Mouse (Mus musculus) heart, adult 2 months (tissue): ENCODE data around the gene Golga4. TPM values are rescaled to one million over a fixed set of nuclear protein-coding genes. Genes with fewer than 3 reads are reported as not detected.

Experiments used
- DNase-seq, 2 experiments: peaks; one replicate each; pipeline ENCODE4 v3.0.0; 2021
- H3K27ac ChIP-seq: fragments of 200-600 bp; 2 replicates; pipeline ENCODE4 v1.8.1; 2022
- H3K27me3 ChIP-seq: fragments of 200-500 bp; 2 replicates; pipeline ENCODE4 v1.6.1; 2012; ENCODE audit warnings: mild to moderate bottlenecking, low read length, inconsistent platforms, mixed read lengths; ENCODE audit not compliant: control insufficient read depth, insufficient read depth
- H3K36me3 ChIP-seq: fragments of 200-500 bp; 2 replicates; pipeline ENCODE4 v1.6.1; 2012; ENCODE audit warnings: low read length, inconsistent platforms; ENCODE audit not compliant: control insufficient read depth, insufficient read depth
- H3K4me1 ChIP-seq: fragments of 200-500 bp; 2 replicates; pipeline ENCODE4 v1.6.1; 2011; ENCODE audit warnings: low read length; ENCODE audit not compliant: control insufficient read depth, insufficient read depth
- H3K4me3 ChIP-seq: fragments of 200-600 bp; 2 replicates; pipeline ENCODE4 v1.8.1; 2022
- H3K79me2 ChIP-seq: fragments of 200-500 bp; replicated peaks from 2 replicates; pipeline ENCODE4 v1.6.1; 2012; ENCODE audit warnings: mild to moderate bottlenecking, inconsistent platforms, low read length, moderate library complexity, mixed read lengths; ENCODE audit not compliant: control insufficient read depth, insufficient read depth
- H3K9ac ChIP-seq: fragments of 200-500 bp; 2 replicates; pipeline ENCODE4 v1.6.1; 2012; ENCODE audit warnings: low read depth, mild to moderate bottlenecking, control low read depth, inconsistent platforms, low read length, mixed read lengths
- CTCF ChIP-seq: fragments of 200-600 bp; IDR thresholded peaks from 2 replicates; pipeline ENCODE4 v1.8.1; 2022; ENCODE audit warnings: antibody characterized with exemption, mild to moderate bottlenecking, moderate library complexity
- EP300 ChIP-seq: fragments of 200-500 bp; IDR thresholded peaks from 2 replicates; pipeline ENCODE4 v1.6.1; 2011; ENCODE audit warnings: low read depth, low read length, control low read depth; ENCODE audit not compliant: insufficient read depth
- POLR2A ChIP-seq: fragments of 200-500 bp; IDR thresholded peaks from 2 replicates; pipeline ENCODE4 v1.6.1; 2011; ENCODE audit warnings: mild to moderate bottlenecking, low read depth, low read length, control low read depth; ENCODE audit not compliant: insufficient read depth
- WGBS: fragments of 180-500 bp; shearing (Covaris S2); methylation state at CpG from one replicate; pipeline ENCODE4 v1.1.7; 2018; 5-methylcytosine and 5-hydroxymethylcytosine counted together
- intact Hi-C: fragments of 180-260 bp; cut with DNase I; formaldehyde crosslinking; loops from one replicate; pipeline ENCODE4 v1.15.1; 2025
- polyA plus RNA-seq: library from polyadenylated mRNA; depleted of rRNA; stranded (reverse); fragments of >200 nt; gene quantifications from 2 replicates; pipeline ENCODE4 v1.2.3, GENCODE M21; 2012
- total RNA-seq, 2 experiments: library from RNA; stranded (reverse); gene quantifications; 2 replicates each; pipeline ENCODE4 v1.2.3; 2021

The Golga4 gene
- total and polyA plus RNA-seq, 3 experiments = 34.4 to 420 (median 350) TPM

GRCm38 (mm10) chr9:118476211-118476765, 29.8 kb upstream of the Golga4 start:
- 5% methylated on average over 22 of the region's 22 CpGs for WGBS
- Histone ChIP-seq H3K27me3 (peaks cover 34% of the 10 kb centered on the region), H3K9ac (no peak overlapping the region), H3K27ac (no peak overlapping the region), H3K36me3 (no peaks in the 10 kb centered on the region), H3K4me3 (no peak overlapping the region), H3K4me1 (peaks cover 4% of the 10 kb centered on the region), H3K79me2 (no peaks in the 10 kb centered on the region)
- TF ChIP-seq POLR2A = no peak
- TF ChIP-seq EP300 = no peak
- no peak for TF ChIP-seq CTCF
- intact Hi-C loops = no loop called here
- peak in 1 of 2 experiments; percentile 26 for DNase-seq

GRCm38 (mm10) chr9:118476766-118477271, 29.2 kb upstream of the Golga4 start:
- Histone ChIP-seq H3K4me1 (peaks cover 4% of the 10 kb centered on the region), H3K27me3 (peaks cover 32% of the 10 kb centered on the region), H3K27ac (no peak overlapping the region), H3K9ac (no peak overlapping the region), H3K79me2 (no peaks in the 10 kb centered on the region), H3K36me3 (no peaks in the 10 kb centered on the region), H3K4me3 (no peak overlapping the region)
- intact Hi-C loops = no loop called here
- DNase-seq = peak; percentile 15 to 30
- TF ChIP-seq CTCF = no peak
- TF ChIP-seq POLR2A = no peak
- TF ChIP-seq EP300 = no peak
- WGBS = 2% methylated on average over 33 of the region's 33 CpGs

- DNase-seq = peak; percentile 17 to 32
- peak overlapping the region; percentile 33 for H3K4me3 ChIP-seq
- H3K79me2 ChIP-seq = no peaks in the 10 kb centered on the region
- no peak overlapping the region for H3K9ac ChIP-seq
- intact Hi-C loops = no loop called here
- TF ChIP-seq POLR2A (no peak), CTCF (no peak), EP300 (no peak)
- H3K4me1 ChIP-seq = peaks cover 4% of the 10 kb centered on the region
- WGBS = 2% methylated on average over 31 of the region's 31 CpGs
- peaks cover 34% of the 10 kb centered on the region for H3K27me3 ChIP-seq
- H3K27ac ChIP-seq = no peak overlapping the region
- no peaks in the 10 kb centered on the region for H3K36me3 ChIP-seq
Measured at GRCm38 (mm10) chr9:118477281-118477931, 28.7 kb upstream of the Golga4 start.

GRCm38 (mm10) chr9:118477961-118478360, 28.1 kb upstream of the Golga4 start, which contains the start of gene Eomes:
Eomes (plus strand) TSS chr9:118478212.
- Histone ChIP-seq H3K4me3 (peak within 1 kb of the TSS; percentile 48), H3K27me3 (peaks cover 34% of the 10 kb centered on the region)
- DNase-seq = peak in 1 of 2 experiments; percentile 23

GRCm38 (mm10) chr9:118478458-118478838, 27.6 kb upstream of the Golga4 start:
- Histone ChIP-seq H3K27me3 (peaks cover 35% of the 10 kb centered on the region), H3K36me3 (no peaks in the 10 kb centered on the region), H3K79me2 (no peaks in the 10 kb centered on the region), H3K4me1 (peaks cover 4% of the 10 kb centered on the region), H3K27ac (no peak overlapping the region), H3K4me3 (peak overlapping the region; percentile 48), H3K9ac (no peak overlapping the region)
- intact Hi-C loops = no loop called here
- DNase-seq = peak; percentile 13 to 41
- TF ChIP-seq EP300 = no peak
- TF ChIP-seq CTCF = no peak
- no peak for TF ChIP-seq POLR2A
- WGBS = 2% methylated on average over 27 of the region's 29 CpGs

More at GRCm38 (mm10) chr9:118477961-118478360, 28.1 kb upstream of the Golga4 start, which contains the start of gene Eomes:
- Histone ChIP-seq H3K4me1 (peaks cover 4% of the 10 kb centered on the region), H3K36me3 (no peaks in the 10 kb centered on the region), H3K79me2 (no peaks in the 10 kb centered on the region), H3K9ac (peak within 1 kb of the TSS; percentile 28), H3K27ac (no peak within 1 kb of the TSS)
- no peak for TF ChIP-seq EP300
- 2% methylated on average over 9 of the region's 9 CpGs for WGBS
- intact Hi-C loops = no loop called here

- TF ChIP-seq EP300 (no peak), CTCF (peak; percentile 62), POLR2A (no peak)
- H3K4me1 ChIP-seq = peaks cover 4% of the 10 kb centered on the region
- no peaks in the 10 kb centered on the region for H3K36me3 ChIP-seq
- peaks cover 35% of the 10 kb centered on the region for H3K27me3 ChIP-seq
- WGBS = 2% methylated on average over 83 of the region's 87 CpGs
- no peak overlapping the region for H3K27ac ChIP-seq
- H3K9ac ChIP-seq = peak overlapping the region; percentile 28
- no peaks in the 10 kb centered on the region for H3K79me2 ChIP-seq
- intact Hi-C loops = no loop called here
- H3K4me3 ChIP-seq = peak overlapping the region; percentile 48
- peak; percentile 26 to 43 for DNase-seq
Measured at GRCm38 (mm10) chr9:118478839-118479507, 27.1 kb upstream of the Golga4 start.
